Mouse (Mus musculus): ENCODE results near the gene Adgrg5. TPM values are rescaled to one million over a fixed set of nuclear protein-coding genes. Genes with fewer than 3 reads are reported as not detected.

Adgrg5 gene
- 0.08 and 0.16 TPM in 2 replicates for polyA plus RNA-seq (2015; fragmentation: Nextera tagmentation; extraction: Ambion mirVana)

DNA sequence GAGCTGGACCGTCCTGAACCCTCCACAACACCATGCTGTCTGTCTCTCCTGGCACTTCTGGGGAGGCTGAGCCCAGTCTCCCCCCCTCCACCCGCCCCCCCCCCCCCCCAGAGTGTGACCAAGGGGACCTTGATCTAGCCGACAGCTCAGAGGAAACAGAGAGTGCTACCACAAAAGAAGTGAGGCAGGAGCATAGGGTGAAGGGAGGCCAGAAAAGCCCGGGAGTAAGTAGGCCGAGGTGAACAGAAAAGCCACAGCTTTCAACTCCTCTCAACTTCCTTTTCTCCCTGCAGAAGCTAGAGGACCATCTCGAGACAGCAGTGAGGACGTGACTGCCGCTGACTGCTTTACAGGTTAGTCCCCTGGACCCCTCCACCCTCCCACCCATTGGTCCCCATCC is at the start of gene Adgrg5:
Gene Adgrg5 (plus strand): TSS at position 290 of the 400 bp plus-strand sequence.

DNA sequence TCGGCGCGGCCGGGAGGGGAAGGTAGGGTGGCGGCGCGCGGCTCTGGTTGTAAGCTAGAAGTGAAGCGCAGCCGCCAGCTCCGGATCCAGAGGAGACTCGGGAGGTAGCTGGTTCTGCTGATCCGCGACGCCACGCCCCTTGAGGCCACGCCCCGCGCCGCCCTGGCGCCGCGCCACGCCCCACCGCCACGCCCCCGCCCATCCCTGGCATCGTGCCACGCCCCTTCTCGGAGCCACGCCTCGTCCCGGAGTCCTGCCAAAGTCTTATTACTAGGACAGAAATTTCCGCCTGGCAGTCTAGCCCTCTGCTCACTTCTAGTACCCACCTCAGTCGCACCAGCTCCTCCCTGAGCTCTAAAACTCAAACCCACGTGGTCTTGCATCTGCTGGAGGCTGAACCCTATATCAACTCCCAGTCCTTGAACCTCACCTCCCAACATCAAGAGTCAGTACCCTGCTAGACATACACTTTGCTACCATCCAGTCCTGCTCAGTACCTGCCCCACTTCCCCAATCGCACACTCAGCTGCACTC is 47.2 kb upstream of the Adgrg5 start, which contains the start of gene Dok4:
Gene Dok4 (minus strand): TSS at position 134 of the 534 bp plus-strand sequence.

GRCm38 (mm10) chr8:94917851-94918495 is 5.5 kb upstream of the Adgrg5 start, which contains the start of gene Ccdc102a:
TSS of gene Ccdc102a (minus strand) at chr8:94918098.

GRCm38 (mm10) chr8:94974467-94975165 is 51.1 kb downstream of the Adgrg5 start, which contains the start of gene Adgrg1:
TSS of gene Adgrg1 (plus strand) at chr8:94974751.

Other genes starting within 250 kb of the Adgrg5 start
- 3.0 and 3.1 TPM in 2 replicates for gene Pllp, start 227.4 kb upstream of the Adgrg5 start, polyA plus RNA-seq (2015; fragmentation: Nextera tagmentation; extraction: Ambion mirVana)
- gene Ccl22, start 178.1 kb upstream of the Adgrg5 start, polyA plus RNA-seq (2015; fragmentation: Nextera tagmentation; extraction: Ambion mirVana) = not detected in 2 replicates
- 15.1 and 16.2 TPM in 2 replicates for gene Cx3cl1, start 151.7 kb upstream of the Adgrg5 start, polyA plus RNA-seq (2015; fragmentation: Nextera tagmentation; extraction: Ambion mirVana)
- gene Ccl17, start 113.2 kb upstream of the Adgrg5 start, polyA plus RNA-seq (2015; fragmentation: Nextera tagmentation; extraction: Ambion mirVana) = 1.1 and 1.2 TPM in 2 replicates
- 96.9 and 125 TPM in 2 replicates for gene Coq9, start 85.4 kb upstream of the Adgrg5 start, polyA plus RNA-seq (2015; fragmentation: Nextera tagmentation; extraction: Ambion mirVana)
- 78.5 and 86.3 TPM in 2 replicates for gene Ciapin1, start 85.3 kb upstream of the Adgrg5 start, polyA plus RNA-seq (2015; fragmentation: Nextera tagmentation; extraction: Ambion mirVana)
- gene Polr2c, start 66.2 kb upstream of the Adgrg5 start, polyA plus RNA-seq (2015; fragmentation: Nextera tagmentation; extraction: Ambion mirVana) = 88.1 and 91.8 TPM in 2 replicates
- gene Dok4, start 47.4 kb upstream of the Adgrg5 start, polyA plus RNA-seq (2015; fragmentation: Nextera tagmentation; extraction: Ambion mirVana) = 14.9 and 15.1 TPM in 2 replicates
- gene Ccdc102a, start 5.6 kb upstream of the Adgrg5 start, polyA plus RNA-seq (2015; fragmentation: Nextera tagmentation; extraction: Ambion mirVana) = 16.4 and 20.7 TPM in 2 replicates
- gene Adgrg1, start 51.1 kb downstream of the Adgrg5 start, polyA plus RNA-seq (2015; fragmentation: Nextera tagmentation; extraction: Ambion mirVana) = 14.0 and 15.7 TPM in 2 replicates
- 2.0 and 6.2 TPM in 2 replicates for gene Adgrg3, start 94.0 kb downstream of the Adgrg5 start, polyA plus RNA-seq (2015; fragmentation: Nextera tagmentation; extraction: Ambion mirVana)
- not detected in 2 replicates for gene Drc7, start 131.4 kb downstream of the Adgrg5 start, polyA plus RNA-seq (2015; fragmentation: Nextera tagmentation; extraction: Ambion mirVana)
- gene Katnb1, start 157.5 kb downstream of the Adgrg5 start, polyA plus RNA-seq (2015; fragmentation: Nextera tagmentation; extraction: Ambion mirVana) = 13.4 and 14.0 TPM in 2 replicates

All from adrenal gland, postnatal 0 days (tissue).